Comparison of ENCODE assay signal across 8 mouse cellular contexts in genomic region chr8:109608271-109609152, GRCm38 (mm10). TPM values are rescaled to one million over a fixed set of nuclear protein-coding genes. Genes with fewer than 3 reads are reported as not detected.
DNase-seq lines count a peak whose midpoint lies in the region; ATAC-seq lines count a peak whose summit lies in the region.

Gene Dhodh (minus strand): TSS chr8:109608673.

- ATAC-seq in hindbrain, embryonic 14.5 days (ENCODE audit: low FRiP score) = peak; percentile 99

- peaks cover 12% of the 10 kb centered on the region for H3K36me3 ChIP-seq in hindbrain, embryonic 14.5 days (replicated peaks; ENCODE audit: control insufficient read depth, insufficient read depth)

- H3K4me1 ChIP-seq in hindbrain, embryonic 14.5 days (replicated peaks; ENCODE audit: control insufficient read depth, insufficient read depth, low read length) = peaks cover 10% of the 10 kb centered on the region

- H3K9me3 ChIP-seq in hindbrain, embryonic 14.5 days (ENCODE audit: control insufficient read depth, low read length) = no peaks in the 10 kb centered on the region

- peak within 1 kb of the TSS; percentile 94 for H3K4me2 ChIP-seq in hindbrain, embryonic 14.5 days (replicated peaks)

- H3K4me3 ChIP-seq in hindbrain, embryonic 14.5 days (replicated peaks; ENCODE audit: low read length) = peak within 1 kb of the TSS; percentile 58

- H3K27ac ChIP-seq in hindbrain, embryonic 14.5 days = peak within 1 kb of the TSS; percentile 98

- no peaks in the 10 kb centered on the region for H3K27me3 ChIP-seq in hindbrain, embryonic 14.5 days (ENCODE audit: control insufficient read depth, insufficient read depth, low read length)

- peak; percentile 97 for DNase-seq in R1 (ENCODE audit: low read depth, low spot score)
- DNase-seq in cerebellum, postnatal 25 days = peak; percentile 97 to 98
- DNase-seq in frontal cortex, postnatal 25 days (ENCODE audit: low spot score in 2 of 2) = peak; percentile 85 to 95
- DNase-seq in hindbrain, embryonic 14.5 days (ENCODE audit: low spot score) = peak; percentile 92
- DNase-seq in layer of hippocampus, postnatal 36 days = peak; percentile 97 to 98
- peak; percentile 98 for DNase-seq in lung, postnatal 36 days
- DNase-seq in retina, postnatal 1 day = peak; percentile 98
- DNase-seq in urinary bladder, adult 18-20 months (ENCODE audit: low spot score in 2 of 2) = peak; percentile 94

- H3K9ac ChIP-seq in hindbrain, embryonic 14.5 days = peak within 1 kb of the TSS; percentile 87

- WGBS in hindbrain, embryonic 14.5 days = under 1% methylated on average over 42 of the region's 42 CpGs

RNA-seq across cellular contexts. Expression of gene Dhodh, which starts in this region (rescaled TPM):
- polyA plus RNA-seq in hindbrain, embryonic 14.5 days (2014; fragmentation: Nextera tagmentation; extraction: Ambion mirVana) = 29.5 and 31.4 TPM in 2 replicates
- total RNA-seq in layer of hippocampus, postnatal 36 days (2021) = 10 to 100 TPM; 23.9 to 24.2 TPM

Comparison
In these comparisons a context has a peak if more than half of its experiments do, and no peak if none do; other contexts are left out.
1. Peak in every context shown above with its lines: DNase-seq, ATAC-seq, H3K4me3 ChIP-seq and H3K27ac ChIP-seq.